Mouse (Mus musculus) limb, embryonic 12.5 days (tissue): ENCODE results near the gene Grin3b. TPM values are rescaled to one million over a fixed set of nuclear protein-coding genes. Genes with fewer than 3 reads are reported as not detected.

Experiments used
- ATAC-seq: fragments of 200-750 bp; cut with Nextera tagmentation; 2 replicates; pipeline ENCODE4 v1.8.0; 2017; ENCODE audit warnings: low read depth, moderate TSS enrichment; ENCODE audit not compliant: insufficient number of reproducible peaks, insufficient read depth, low FRiP score, low TSS enrichment
- H3K27ac ChIP-seq: fragments of 300-500 bp; sonication (generic); 2 replicates; pipeline ENCODE4 v1.5.1; 2016; ENCODE audit warnings: mild to moderate bottlenecking, moderate library complexity
- H3K27me3 ChIP-seq: fragments of 300-500 bp; sonication (generic); 2 replicates; pipeline ENCODE4 v1.6.1; 2016; ENCODE audit warnings: mild to moderate bottlenecking, moderate library complexity
- H3K36me3 ChIP-seq: fragments of 300-500 bp; sonication (generic); 2 replicates; pipeline ENCODE4 v1.6.1; 2016; ENCODE audit warnings: mild to moderate bottlenecking, moderate library complexity
- H3K4me1 ChIP-seq: fragments of 300-500 bp; sonication (generic); replicated peaks from 2 replicates; pipeline ENCODE4 v1.6.1; 2016
- H3K4me2 ChIP-seq: fragments of 300-500 bp; sonication (generic); 2 replicates; pipeline ENCODE4 v1.6.1; 2016; ENCODE audit warnings: mild to moderate bottlenecking, moderate library complexity
- H3K4me3 ChIP-seq: fragments of 300-500 bp; sonication (generic); replicated peaks from 2 replicates; pipeline ENCODE4 v1.5.1; 2016; ENCODE audit warnings: mild to moderate bottlenecking
- H3K9ac ChIP-seq: fragments of 300-500 bp; sonication (generic); replicated peaks from 2 replicates; pipeline ENCODE4 v1.6.1; 2016; ENCODE audit warnings: mild to moderate bottlenecking, moderate library complexity
- H3K9me3 ChIP-seq: fragments of 300-500 bp; sonication (generic); 2 replicates; pipeline ENCODE4 v1.6.1; 2016; ENCODE audit warnings: mild to moderate bottlenecking, moderate library complexity
- WGBS: fragments of 180-500 bp; shearing (Covaris S2); methylation state at CpG from one replicate; pipeline ENCODE4 v1.1.7; 2016; 5-methylcytosine and 5-hydroxymethylcytosine counted together
- polyA plus RNA-seq: library from polyadenylated mRNA; unstranded; fragments of >200 nt; fragmentation: Nextera tagmentation; extraction: Ambion mirVana; gene quantifications from 2 replicates; pipeline ENCODE4 v1.2.1, GENCODE M21; 2016

Grin3b gene
- polyA plus RNA-seq, 1 experiment from 2014 or later, result 0.54 TPM

GRCm38 (mm10) chr10:79928907-79929701, 41.4 kb upstream of the Grin3b start:
- Histone ChIP-seq H3K4me2 (peak overlapping the region; percentile 87), H3K4me1 (peaks cover 69% of the 10 kb centered on the region), H3K36me3 (peaks cover 39% of the 10 kb centered on the region), H3K9ac (peak overlapping the region; percentile 90), H3K9me3 (no peaks in the 10 kb centered on the region), H3K27me3 (peaks cover 2% of the 10 kb centered on the region), H3K27ac (peak overlapping the region; percentile 97), H3K4me3 (peak overlapping the region; percentile 97)
- 9% methylated on average over 9 of the region's 9 CpGs for WGBS
- ATAC-seq, result no peak

- H3K27me3 ChIP-seq, result no peaks in the 10 kb centered on the region
- H3K27ac ChIP-seq, result peak overlapping the region; percentile 97; the same call in 1 of the 2 replicates
- H3K36me3 ChIP-seq, result peaks cover 50% of the 10 kb centered on the region
- ATAC-seq, result no peak
- 85% methylated on average over 18 of the region's 18 CpGs for WGBS
- 0 out of 2 replicates have a peak overlapping the region, but pooled peaks have one; percentile 97 for H3K4me3 ChIP-seq
- peaks cover 79% of the 10 kb centered on the region for H3K4me1 ChIP-seq
- H3K4me2 ChIP-seq, result peak overlapping the region; percentile 87
- no peak overlapping the region; the same call in 1 of the 2 replicates for H3K9ac ChIP-seq
- H3K9me3 ChIP-seq, result no peaks in the 10 kb centered on the region
Observed at GRCm38 (mm10) chr10:79929967-79930825, 40.3 kb upstream of the Grin3b start.

GRCm38 (mm10) chr10:79930826-79931186, 39.7 kb upstream of the Grin3b start:
- Histone ChIP-seq H3K27me3 (no peaks in the 10 kb centered on the region), H3K9ac (no peak overlapping the region), H3K4me1 (peaks cover 80% of the 10 kb centered on the region), H3K4me3 (0 out of 2 replicates have a peak overlapping the region, but pooled peaks have one; percentile 2), H3K9me3 (no peaks in the 10 kb centered on the region), H3K36me3 (peaks cover 55% of the 10 kb centered on the region), H3K4me2 (0 out of 2 replicates have a peak overlapping the region, but pooled peaks have one; percentile 17), H3K27ac (no peak overlapping the region)
- WGBS, result 87% methylated on average over 16 of the region's 16 CpGs
- ATAC-seq, result no peak

GRCm38 (mm10) chr10:79931797-79932196, 38.7 kb upstream of the Grin3b start:
- Histone ChIP-seq H3K27me3 (no peaks in the 10 kb centered on the region), H3K4me2 (no peak overlapping the region), H3K27ac (peak overlapping the region; percentile 82), H3K4me3 (no peak overlapping the region), H3K9ac (peak overlapping the region; percentile 8; the same call in 1 of the 2 replicates), H3K4me1 (peaks cover 83% of the 10 kb centered on the region), H3K36me3 (peaks cover 64% of the 10 kb centered on the region), H3K9me3 (no peaks in the 10 kb centered on the region)
- 76% methylated on average over 9 of the region's 9 CpGs for WGBS
- no peak for ATAC-seq

GRCm38 (mm10) chr10:79932736-79933135, 37.8 kb upstream of the Grin3b start:
- 3% methylated on average over 8 of the region's 8 CpGs for WGBS
- H3K27me3 ChIP-seq, result no peaks in the 10 kb centered on the region
- H3K36me3 ChIP-seq, result peaks cover 73% of the 10 kb centered on the region
- no peak for ATAC-seq
- peak overlapping the region; percentile 35; the same call in 1 of the 2 replicates for H3K9ac ChIP-seq
- H3K27ac ChIP-seq, result peak overlapping the region; percentile 82
- no peaks in the 10 kb centered on the region for H3K9me3 ChIP-seq
- H3K4me1 ChIP-seq, result peaks cover 89% of the 10 kb centered on the region
- peak overlapping the region; percentile 30 for H3K4me2 ChIP-seq
- peak overlapping the region; percentile 19; the same call in 1 of the 2 replicates for H3K4me3 ChIP-seq

- Histone ChIP-seq H3K4me2 (peak overlapping the region; percentile 30; the same call in 1 of the 2 replicates), H3K36me3 (peaks cover 78% of the 10 kb centered on the region), H3K4me3 (no peak overlapping the region; the same call in 1 of the 2 replicates), H3K27ac (peak overlapping the region; percentile 82), H3K27me3 (no peaks in the 10 kb centered on the region), H3K9ac (no peak overlapping the region; the same call in 1 of the 2 replicates), H3K9me3 (no peaks in the 10 kb centered on the region), H3K4me1 (peaks cover 94% of the 10 kb centered on the region)
- ATAC-seq, result no peak
- 45% methylated on average over 9 of the region's 9 CpGs for WGBS
Observed at GRCm38 (mm10) chr10:79933145-79933679, 37.3 kb upstream of the Grin3b start.

- H3K4me3 ChIP-seq, result no peak overlapping the region
- H3K36me3 ChIP-seq, result peaks cover 83% of the 10 kb centered on the region
Observed at GRCm38 (mm10) chr10:79933861-79934260, 36.7 kb upstream of the Grin3b start.

GRCm38 (mm10) chr10:79934272-79934721, 36.2 kb upstream of the Grin3b start:
- no peak for ATAC-seq
- Histone ChIP-seq H3K4me3 (no peak overlapping the region), H3K4me1 (peaks cover 90% of the 10 kb centered on the region)

More at GRCm38 (mm10) chr10:79933861-79934260, 36.7 kb upstream of the Grin3b start:
- Histone ChIP-seq H3K27me3 (no peaks in the 10 kb centered on the region), H3K27ac (peak overlapping the region; percentile 82; the same call in 1 of the 2 replicates), H3K4me1 (peaks cover 91% of the 10 kb centered on the region), H3K4me2 (no peak overlapping the region), H3K9ac (no peak overlapping the region), H3K9me3 (no peaks in the 10 kb centered on the region)
- WGBS, result 74% methylated on average over 6 of the region's 6 CpGs
- no peak for ATAC-seq

GRCm38 (mm10) chr10:79934794-79935569, 35.5 kb upstream of the Grin3b start:
- ATAC-seq, result no peak
- H3K9me3 ChIP-seq, result no peaks in the 10 kb centered on the region
- peaks cover 93% of the 10 kb centered on the region for H3K36me3 ChIP-seq
- H3K27me3 ChIP-seq, result no peaks in the 10 kb centered on the region
- WGBS, result 86% methylated on average over 16 of the region's 16 CpGs
- H3K4me1 ChIP-seq, result peaks cover 83% of the 10 kb centered on the region
- no peak overlapping the region for H3K9ac ChIP-seq
- H3K4me2 ChIP-seq, result no peak overlapping the region
- no peak overlapping the region for H3K4me3 ChIP-seq
- peak overlapping the region; percentile 82; the same call in 1 of the 2 replicates for H3K27ac ChIP-seq

More at GRCm38 (mm10) chr10:79934272-79934721, 36.2 kb upstream of the Grin3b start:
- Histone ChIP-seq H3K9me3 (no peaks in the 10 kb centered on the region), H3K36me3 (peaks cover 86% of the 10 kb centered on the region), H3K4me2 (no peak overlapping the region), H3K27ac (peak overlapping the region; percentile 82), H3K27me3 (no peaks in the 10 kb centered on the region), H3K9ac (no peak overlapping the region)
- 78% methylated on average over 13 of the region's 13 CpGs for WGBS

- Histone ChIP-seq H3K4me3 (no peak overlapping the region), H3K27ac (peak overlapping the region; percentile 26), H3K9me3 (no peaks in the 10 kb centered on the region), H3K4me1 (peaks cover 75% of the 10 kb centered on the region), H3K4me2 (no peak overlapping the region), H3K36me3 (peaks cover 95% of the 10 kb centered on the region), H3K27me3 (no peaks in the 10 kb centered on the region), H3K9ac (no peak overlapping the region)
- WGBS, result 64% methylated on average over 10 of the region's 10 CpGs
- ATAC-seq, result no peak
Observed at GRCm38 (mm10) chr10:79936284-79936910, 34.1 kb upstream of the Grin3b start.
